Mouse (Mus musculus) large intestine, adult 2 months (tissue): ENCODE results near the gene Gpr45. TPM values are rescaled to one million over a fixed set of nuclear protein-coding genes. Genes with fewer than 3 reads are reported as not detected.

Source experiments
- DNase-seq: peaks from one replicate; pipeline ENCODE4 v3.0.0-alpha.2; 2012; ENCODE audit warnings: low read depth, low spot score
- WGBS: fragments of 180-500 bp; shearing (Covaris S2); methylation state at CpG from one replicate; pipeline ENCODE4 v1.1.7; 2018; 5-methylcytosine and 5-hydroxymethylcytosine counted together
- polyA plus RNA-seq: library from polyadenylated mRNA; depleted of rRNA; stranded (reverse); fragments of >200 nt; gene quantifications from 2 replicates; pipeline ENCODE4 v1.2.3, GENCODE M21; 2012; rRNA removed

Gene Gpr45
- polyA plus RNA-seq, 1 experiment: 0.67 TPM

GRCm38 (mm10) chr1:43045204-43045982 is 92.7 kb downstream of the Gpr45 start:
- 69% methylated on average over 14 of the region's 14 CpGs for WGBS
- DNase-seq: no peak

- 65% methylated on average over 2 of the region's 2 CpGs for WGBS
- no peak for DNase-seq
Measured at GRCm38 (mm10) chr1:43046990-43047389, 94.3 kb downstream of the Gpr45 start.

- WGBS: 93% methylated on average over 10 of the region's 10 CpGs
- no peak for DNase-seq
Measured at GRCm38 (mm10) chr1:43047811-43048210, 95.1 kb downstream of the Gpr45 start.

GRCm38 (mm10) chr1:43051903-43052302 is 99.2 kb downstream of the Gpr45 start:
- no peak for DNase-seq
- WGBS: 93% methylated on average over 5 of the region's 5 CpGs

DNA sequence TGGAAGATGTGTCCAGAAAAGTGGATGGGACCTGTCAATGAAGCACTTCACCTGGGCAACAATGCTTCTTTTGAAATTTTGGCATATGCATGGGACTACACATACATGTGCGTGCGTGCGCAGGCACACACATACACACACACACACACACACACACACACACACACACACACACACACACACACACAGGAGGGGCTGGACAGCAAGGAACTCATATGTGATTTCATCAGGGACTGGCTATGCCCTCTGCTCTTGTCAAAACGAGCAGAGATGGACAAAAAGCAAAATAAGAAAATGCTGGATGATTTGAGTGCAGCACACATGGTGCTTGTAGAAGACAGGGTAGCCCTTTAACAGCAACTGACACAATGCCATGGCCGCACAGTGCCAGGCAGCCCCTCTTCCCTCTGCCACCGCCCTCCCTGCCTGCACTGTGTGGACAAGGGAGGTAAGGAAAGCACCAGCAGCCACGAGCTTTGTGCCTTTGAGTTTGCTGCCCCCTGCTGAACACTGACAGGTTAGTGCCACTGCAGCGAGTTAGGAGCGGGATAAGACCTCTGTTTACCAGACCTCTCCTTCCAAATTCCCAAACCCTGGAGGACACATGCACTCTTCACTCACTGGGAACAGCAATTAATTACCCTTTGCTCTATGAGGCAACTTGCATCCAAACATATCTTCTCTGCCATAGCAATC is 113.1 kb downstream of the Gpr45 start:
- DNase-seq: no peak
- 65% methylated on average over 9 of the region's 9 CpGs for WGBS

GRCm38 (mm10) chr1:43066573-43066972 is 113.9 kb downstream of the Gpr45 start:
- WGBS: 89% methylated on average over 8 of the region's 8 CpGs
- DNase-seq: no peak

GRCm38 (mm10) chr1:43067551-43067950 is 114.9 kb downstream of the Gpr45 start:
- WGBS: 85% methylated on average over 7 of the region's 7 CpGs
- DNase-seq: no peak

GRCm38 (mm10) chr1:43070726-43071125 is 118.1 kb downstream of the Gpr45 start:
- WGBS: 28% methylated on average over 5 of the region's 5 CpGs
- peak; percentile 48 for DNase-seq

DNA sequence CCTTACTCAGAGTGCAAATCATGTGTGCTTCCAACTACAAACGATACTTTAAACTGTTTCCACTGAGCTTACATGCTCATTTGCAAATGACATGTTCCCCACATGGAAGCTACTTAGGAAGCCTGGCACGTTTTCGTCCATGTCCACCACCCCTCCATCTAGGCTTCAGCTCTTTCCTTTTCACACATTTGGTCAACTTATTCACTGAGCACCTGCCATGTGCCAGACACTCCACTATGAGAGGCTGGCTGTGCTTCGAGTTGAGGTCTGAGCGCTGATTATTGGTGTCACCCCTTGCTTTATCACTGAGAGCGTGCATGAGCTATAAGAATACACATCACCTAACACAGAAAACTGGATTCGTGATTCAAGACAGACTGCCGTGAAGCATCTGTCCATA is 119.4 kb downstream of the Gpr45 start:
- 92% methylated on average over 8 of the region's 8 CpGs for WGBS
- no peak for DNase-seq

DNA sequence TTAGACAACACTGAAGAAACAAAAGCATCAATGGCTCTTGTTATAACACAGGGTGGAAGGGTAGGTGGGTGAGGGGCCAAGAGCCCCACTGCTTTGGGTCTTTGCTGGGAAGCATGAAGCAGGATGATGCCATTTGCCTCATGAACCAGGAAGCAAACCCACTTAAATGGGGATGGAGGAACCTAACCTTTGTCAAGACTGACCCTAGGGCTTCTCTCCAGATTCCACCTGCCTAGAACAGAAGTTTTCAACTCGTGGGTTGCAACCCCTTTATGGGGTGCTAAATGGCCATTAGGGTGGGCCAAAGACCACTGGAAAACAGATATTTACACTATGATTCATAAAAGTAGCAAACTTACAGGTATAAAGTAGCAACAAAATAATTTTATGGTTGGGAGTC is 119.9 kb downstream of the Gpr45 start:
- WGBS: 36% methylated on average over 1 of the region's 1 CpGs
- DNase-seq: no peak

DNA sequence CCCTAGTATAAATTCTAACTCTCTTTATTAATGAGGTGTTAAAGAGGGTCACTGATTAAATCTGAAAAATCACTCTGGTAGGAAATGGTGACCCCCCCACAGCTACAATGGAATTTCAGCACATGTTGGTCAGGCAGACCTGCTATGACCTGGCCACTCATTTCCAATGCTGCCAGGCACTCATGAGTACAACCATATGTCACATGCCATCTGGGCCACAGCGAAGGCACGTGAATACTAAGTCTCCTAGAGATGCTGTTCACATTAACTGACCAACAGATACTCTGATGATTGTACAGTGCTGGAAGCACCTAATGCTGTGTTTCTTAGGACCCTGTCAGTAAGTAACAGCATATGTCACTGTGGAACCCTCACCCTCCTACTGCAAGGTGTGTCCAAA is 122.1 kb downstream of the Gpr45 start:
- no peak for DNase-seq
- 99% methylated on average over 2 of the region's 2 CpGs for WGBS

GRCm38 (mm10) chr1:43078124-43078523 is 125.5 kb downstream of the Gpr45 start:
- 76% methylated on average over 2 of the region's 2 CpGs for WGBS
- DNase-seq: no peak

DNA sequence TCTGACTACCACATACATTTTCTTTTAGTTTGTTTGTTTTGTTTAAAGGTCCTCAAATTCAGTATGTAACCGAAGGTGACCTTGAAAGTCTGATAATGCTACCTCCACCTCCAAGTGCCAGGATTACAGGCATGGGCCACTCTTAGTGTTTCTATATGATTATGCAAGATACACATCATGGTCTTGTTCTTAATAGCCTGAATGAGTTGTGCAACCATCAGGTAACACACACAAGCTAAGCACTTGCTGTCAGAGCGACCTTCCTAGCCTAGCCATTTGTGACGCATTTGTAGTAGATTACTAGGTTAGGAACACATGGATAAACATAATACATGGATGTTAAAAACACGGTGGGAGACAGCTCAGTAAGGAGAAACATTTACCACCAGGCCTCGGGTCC is 130.3 kb downstream of the Gpr45 start:
- WGBS: 80% methylated on average over 5 of the region's 5 CpGs
- DNase-seq: no peak

Other genes with a start within 250 kb of the Gpr45 start
- 26.2 and 29.2 TPM in 2 replicates for gene Mrps9, start 101.6 kb upstream of the Gpr45 start, polyA plus RNA-seq
- gene Tgfbrap1, start 145.8 kb downstream of the Gpr45 start, polyA plus RNA-seq: 10.3 and 16.3 TPM in 2 replicates
- gene AI597479, start 145.8 kb downstream of the Gpr45 start, polyA plus RNA-seq: 3.8 TPM in 2 replicates
- gene Fhl2, start 244.1 kb downstream of the Gpr45 start, polyA plus RNA-seq: 44.8 and 62.1 TPM in 2 replicates